Mouse (Mus musculus) ZHBTc4 (cell line): ENCODE data around the gene Pcca.

Source experiments
- DNase-seq: peaks from one replicate; pipeline ENCODE4 v3.0.0-alpha.2; 2011; ENCODE audit warnings: low read depth, low spot score

Gene Pcca

DNA sequence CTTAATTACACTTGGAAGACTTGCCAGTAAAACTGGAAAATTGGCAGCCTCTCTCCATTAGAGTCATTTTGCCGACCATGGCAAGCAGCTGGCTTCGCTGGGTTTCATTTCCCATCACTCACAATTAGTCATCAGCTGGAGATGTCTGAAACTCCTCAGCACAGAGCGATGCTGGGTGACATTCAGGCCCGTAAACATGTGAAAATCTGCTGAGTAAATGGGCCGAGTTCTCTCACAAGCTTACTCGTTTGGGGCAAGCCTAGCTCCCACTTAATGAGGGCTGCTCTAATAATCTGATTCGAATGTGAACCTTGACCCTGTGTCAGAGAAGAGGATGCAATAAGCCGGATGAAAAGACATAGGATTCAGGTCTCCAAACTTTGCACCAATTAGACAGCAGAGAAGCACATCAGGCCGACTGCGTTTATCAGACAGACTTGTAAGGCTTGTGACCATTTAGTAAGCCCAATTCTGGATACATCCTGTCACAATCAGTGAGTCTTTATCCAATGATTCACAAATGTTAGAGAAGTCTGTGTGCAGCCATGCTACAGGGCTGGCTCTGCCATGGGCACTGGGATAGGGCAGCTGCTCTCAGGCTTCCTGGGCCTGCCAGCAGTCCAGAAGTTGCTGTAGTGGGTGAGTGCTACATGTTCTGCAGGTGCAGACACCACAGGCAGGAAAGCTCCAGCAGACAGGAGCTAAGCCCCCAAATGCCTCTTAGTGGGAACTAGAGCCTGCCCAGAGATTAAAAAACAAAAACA is 349.9 kb downstream of the Pcca start:
- no peak for DNase-seq

DNA sequence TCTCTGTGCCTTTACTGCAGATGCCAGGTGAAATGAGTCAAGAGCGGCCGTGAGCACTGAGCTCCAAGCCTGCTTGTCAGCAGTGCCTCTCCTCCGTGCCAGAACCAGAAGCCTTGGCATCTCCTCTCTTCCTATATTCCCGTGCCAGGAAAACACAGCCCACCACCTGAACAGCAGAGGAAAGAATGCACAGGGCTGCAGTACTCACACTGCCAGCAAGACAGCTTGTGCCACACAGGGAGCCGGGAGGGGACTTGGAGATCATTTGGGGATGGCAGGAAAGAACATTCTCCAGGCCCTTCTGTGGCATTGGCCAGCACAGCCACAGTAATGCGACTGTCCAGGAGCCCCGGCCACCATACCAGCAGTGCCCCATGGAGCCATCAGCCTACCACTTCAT is 351.8 kb downstream of the Pcca start:
- no peak for DNase-seq

DNA sequence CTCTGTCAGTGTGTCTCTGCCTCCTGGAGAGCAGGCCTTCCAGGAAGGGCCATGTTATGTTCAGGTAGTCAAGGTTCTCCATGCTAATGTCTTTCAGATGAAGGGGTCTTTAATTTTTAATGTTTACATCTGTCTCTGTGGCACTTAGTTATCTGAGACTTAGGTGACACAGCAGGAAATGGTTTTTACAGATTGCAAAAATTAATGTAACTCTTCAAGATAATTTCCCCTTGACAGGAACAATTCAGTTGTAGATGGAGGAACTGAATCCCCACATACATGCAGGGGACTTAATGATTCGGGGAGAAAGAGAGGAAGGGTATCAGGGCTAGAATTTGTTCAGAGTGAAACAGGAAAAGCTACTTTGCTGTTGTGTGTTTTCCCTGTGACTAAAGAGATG is 353.2 kb downstream of the Pcca start:
- no peak for DNase-seq

DNA sequence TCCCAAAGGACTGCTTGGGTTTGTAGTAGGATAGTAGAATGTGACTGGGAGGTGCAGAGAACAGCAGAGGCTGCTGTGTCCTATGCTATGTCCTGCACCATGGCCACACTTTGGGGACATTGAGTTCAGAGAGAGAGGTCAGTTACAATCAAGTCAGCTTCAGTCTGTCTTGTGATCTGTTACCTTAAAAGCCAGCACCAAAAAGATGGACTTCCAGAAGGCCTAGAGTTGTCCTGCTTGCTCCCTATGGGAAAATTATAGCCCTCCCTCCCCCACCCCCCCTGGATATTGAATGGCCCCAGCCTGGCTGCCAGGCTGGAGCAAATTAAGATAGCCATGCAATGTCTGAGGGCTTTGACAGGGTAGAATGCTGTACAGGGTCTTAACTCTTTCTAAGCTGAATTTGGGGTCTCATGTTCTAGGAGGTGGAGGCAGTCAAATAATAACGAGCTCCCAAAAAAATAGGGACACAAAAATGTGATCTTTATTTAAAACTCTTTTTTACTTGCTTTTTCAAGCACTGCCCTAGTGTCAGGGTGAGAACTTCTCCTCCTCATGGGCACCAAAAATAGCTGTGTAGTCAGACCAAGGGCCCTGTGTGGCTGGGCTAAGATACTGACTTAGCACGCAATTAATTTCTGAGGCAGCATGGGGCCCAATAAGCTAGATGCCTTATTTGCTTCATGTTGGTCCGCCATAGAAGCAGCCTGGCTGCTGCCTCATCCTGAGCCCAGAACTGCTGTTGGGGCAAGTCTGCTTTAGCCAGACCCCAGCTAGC is 353.8 kb downstream of the Pcca start:
- no peak for DNase-seq

DNA sequence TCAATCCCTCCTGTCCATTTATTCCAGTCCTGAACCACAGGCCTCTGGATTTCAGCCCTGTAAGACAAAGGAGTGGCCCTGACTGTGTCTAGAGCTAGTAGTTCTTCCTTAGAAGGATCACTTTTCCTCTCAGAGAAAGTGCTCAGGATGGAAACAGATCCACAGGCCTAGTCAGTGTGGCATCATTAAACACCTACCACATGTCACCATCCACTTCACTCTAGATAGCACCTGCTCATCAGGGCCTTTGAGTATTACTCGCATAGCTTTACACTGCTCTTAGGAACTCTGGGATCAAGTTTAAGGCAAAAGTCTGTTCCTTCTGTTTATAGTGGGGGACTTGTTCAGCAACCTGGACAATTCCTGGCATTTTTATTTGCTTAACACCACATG is 354.4 kb downstream of the Pcca start:
- no peak for DNase-seq

DNA sequence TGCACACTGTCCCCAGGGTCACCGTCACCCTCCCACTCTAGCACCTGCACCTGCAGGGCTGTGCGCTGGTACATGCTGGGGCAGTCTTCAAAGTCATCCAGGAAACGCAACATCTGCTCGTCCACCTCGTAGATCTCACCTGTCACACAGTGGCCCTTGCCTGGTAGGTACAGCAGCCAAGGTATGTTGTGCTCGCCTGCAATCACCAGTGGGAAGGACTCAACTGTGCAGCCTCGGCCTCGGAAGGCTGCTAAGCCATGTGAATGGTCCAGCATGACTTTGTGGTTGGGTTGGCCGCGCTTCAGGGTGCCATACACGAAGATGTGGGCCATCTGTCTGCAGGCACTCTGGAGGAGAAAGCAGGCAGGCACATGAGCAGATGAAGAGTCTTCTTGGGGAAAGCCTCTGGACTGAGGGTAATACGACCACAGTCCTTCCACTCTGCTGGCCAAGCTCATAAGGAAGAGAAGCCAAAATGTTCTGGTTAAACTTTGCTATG is 357.4 kb downstream of the Pcca start:
- no peak for DNase-seq

DNA sequence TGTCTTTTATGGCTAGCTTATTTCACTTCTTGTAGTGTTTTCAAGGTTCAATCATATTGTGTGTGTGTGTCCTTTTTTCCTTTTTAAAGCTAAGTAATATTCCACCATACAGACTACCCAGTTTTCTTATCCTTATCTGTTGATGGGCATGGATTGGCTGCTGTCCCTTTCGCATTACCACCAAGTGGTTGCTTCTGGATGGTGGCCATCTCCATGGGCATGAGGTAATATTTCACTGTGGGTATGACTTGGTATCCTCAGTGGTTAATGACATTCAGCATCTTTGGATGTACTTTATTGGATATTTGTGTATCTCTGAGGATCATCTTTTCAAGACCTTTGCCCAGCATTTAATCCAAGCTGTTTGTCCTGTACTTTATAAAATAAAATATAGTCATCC is 362.0 kb downstream of the Pcca start:
- no peak for DNase-seq

DNA sequence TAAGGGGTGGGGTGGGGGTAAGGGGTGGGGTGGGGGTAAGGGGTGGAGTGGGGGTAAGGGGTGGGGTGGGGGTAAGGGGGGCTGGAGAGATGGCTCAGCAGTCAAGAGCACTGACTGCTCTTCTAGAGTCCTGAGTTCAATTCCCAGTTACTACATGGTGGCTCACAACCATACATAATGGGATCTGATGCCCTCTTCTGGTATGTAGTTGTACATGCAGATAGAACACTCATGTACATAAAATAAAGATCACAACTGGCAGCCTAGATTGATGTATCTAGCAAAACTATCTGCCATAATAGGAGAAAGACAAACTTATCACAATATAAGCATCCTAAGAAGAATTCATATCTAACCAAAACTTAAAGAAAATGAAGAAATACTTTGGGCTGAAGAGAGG is 364.4 kb downstream of the Pcca start:
- peak; percentile 14 for DNase-seq

DNA sequence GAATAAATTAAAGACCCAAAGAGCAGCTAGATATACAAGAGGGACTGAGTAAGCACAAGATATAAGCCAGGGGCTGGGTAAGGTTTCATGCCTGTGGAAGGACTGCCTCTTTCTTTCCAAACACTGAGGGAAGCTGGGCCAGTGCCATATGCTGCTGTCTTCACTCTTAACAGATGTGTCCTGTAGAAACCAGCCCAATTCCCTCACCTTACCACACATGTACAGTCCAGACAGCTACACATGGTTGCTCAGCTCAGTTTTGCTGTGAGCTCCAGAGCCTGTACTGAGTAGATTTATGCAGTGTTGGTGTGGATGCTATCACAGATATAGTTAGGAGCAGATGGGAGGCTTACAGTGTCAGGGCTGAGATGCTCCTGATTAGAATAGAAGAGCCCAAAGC is 366.6 kb downstream of the Pcca start:
- no peak for DNase-seq

DNA sequence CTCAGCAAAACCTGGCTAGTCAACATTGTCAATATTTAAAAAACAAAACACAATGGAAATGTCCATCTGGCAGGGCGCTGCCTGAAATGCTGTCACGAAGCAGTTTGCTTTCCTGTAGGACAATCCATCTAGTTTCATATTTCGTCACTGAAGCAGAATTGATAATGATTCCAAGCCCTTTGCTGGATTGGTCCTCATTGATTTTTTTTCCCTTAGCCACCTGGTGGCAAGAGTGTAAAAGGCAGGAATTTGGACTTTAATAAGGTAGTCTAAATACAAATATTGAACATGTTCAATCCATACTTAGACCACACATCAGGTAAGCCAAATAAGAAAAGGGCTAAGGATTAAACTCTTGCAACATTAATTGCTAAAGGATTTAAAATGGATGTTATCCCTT is 367.1 kb downstream of the Pcca start:
- DNase-seq: no peak

DNA sequence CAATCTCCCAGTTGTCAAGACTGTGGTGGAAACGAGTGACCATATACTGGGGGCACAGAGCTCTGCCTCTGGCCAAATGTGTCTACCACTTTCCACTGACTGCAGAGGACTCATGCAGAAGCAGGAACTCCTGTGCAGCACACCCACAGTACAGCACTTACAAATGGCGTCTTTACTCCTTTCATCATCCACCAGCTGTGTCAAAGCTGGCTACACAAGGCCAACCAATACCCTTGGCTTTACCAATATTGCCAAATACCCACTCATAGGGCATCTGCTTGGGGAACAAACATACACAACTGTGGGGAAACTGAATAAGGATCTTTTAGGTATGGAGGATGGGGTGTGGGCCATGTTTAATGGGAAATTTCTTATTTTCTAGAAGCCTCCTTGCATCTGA is 367.6 kb downstream of the Pcca start:
- DNase-seq: no peak

DNA sequence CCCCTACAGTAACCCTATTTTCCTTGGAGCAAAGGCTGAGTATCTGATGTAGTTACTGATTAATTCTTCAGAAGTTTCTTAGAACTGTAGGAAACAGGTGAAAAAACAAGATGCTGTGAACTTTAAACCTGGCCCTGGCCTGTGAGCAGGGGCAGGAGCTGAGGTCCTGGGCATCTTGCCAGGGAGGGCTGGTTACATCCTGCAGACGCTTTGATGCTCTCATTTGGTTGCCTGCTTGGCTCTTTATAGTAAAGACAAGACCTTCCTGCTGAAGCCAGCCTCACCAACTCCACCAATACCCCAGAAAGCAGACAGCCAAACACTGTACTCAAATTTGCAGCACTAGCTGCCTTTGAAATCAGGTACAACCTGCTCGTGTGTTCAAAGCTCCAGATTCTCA is 368.0 kb downstream of the Pcca start:
- no peak for DNase-seq

DNA sequence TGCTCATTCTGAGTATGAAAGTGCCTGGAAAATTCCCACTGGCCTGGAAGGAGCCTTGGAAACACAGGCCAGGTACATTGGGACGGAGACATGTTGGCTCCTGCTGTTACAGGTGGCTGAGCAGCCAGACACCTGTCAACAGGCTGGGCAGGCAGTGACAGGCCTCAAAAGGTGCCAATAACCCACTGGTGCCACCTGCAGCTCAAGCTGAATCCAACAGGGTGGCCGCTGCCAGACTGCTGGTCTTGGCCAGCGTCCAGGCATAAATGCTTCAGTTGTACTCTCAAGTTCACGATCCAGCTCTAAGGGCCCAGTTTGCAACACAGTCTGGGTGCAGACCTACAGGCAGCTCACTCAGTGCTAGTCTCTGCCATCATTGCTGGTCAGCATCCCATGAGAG is 368.8 kb downstream of the Pcca start:
- DNase-seq: no peak

DNA sequence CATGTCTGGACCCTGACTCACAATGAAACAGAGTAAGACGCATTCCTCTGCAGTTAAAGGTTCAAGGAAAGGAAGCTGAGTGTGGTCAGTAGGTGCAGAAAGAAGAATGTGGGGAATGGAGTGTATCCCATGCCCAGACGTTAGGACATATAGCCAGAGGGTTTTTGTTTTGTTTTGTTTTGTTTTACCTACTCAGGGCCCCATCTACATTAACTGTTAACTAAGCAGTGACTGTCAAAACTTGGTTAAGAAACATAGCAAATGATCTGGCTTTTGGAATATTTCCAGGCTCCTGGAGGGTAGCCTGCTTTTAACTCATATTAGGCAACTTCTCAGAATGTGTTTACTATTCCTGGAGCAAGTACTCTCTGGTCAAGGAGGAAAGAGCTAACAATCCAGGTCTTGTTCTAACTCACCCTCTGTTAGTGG is 369.8 kb downstream of the Pcca start:
- DNase-seq: no peak

DNA sequence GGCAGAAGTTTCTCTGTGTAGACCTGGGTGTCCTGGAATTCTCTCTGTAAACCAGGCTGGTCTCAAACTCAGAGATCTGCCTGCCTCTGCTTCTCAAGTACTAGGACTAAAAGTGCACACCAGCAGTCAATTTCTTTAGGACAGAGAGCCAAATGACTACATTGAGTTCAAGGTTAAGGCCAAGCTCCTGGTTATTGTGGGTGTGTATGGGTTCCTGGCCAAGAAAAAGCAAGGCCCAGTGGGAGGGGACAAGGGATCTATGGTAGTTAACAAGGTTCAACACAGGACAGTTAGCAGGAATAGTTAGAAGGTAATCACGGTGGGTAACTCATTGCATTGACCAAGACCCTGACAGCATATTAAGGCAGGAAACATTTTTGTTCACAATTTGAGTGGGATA is 370.9 kb downstream of the Pcca start:
- DNase-seq: no peak

DNA sequence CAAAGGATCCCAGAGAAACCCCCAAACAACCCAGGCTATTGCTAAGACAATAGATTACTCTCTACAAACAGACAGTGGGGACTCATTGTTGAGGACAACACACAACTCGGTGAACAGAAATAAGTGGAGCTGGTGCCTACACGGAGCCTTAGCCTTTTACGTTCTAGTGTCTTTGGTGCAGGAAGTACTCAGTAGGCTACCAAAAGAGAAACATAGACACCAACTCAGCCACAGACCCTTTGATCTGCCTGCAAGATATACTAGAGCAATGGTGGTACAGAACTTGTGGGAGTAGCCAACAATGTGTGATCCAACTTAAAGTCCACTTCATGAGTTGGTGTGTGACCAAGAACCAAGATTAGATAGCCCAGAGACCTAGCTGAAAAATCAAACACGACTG is 374.0 kb downstream of the Pcca start:
- DNase-seq: no peak

DNA sequence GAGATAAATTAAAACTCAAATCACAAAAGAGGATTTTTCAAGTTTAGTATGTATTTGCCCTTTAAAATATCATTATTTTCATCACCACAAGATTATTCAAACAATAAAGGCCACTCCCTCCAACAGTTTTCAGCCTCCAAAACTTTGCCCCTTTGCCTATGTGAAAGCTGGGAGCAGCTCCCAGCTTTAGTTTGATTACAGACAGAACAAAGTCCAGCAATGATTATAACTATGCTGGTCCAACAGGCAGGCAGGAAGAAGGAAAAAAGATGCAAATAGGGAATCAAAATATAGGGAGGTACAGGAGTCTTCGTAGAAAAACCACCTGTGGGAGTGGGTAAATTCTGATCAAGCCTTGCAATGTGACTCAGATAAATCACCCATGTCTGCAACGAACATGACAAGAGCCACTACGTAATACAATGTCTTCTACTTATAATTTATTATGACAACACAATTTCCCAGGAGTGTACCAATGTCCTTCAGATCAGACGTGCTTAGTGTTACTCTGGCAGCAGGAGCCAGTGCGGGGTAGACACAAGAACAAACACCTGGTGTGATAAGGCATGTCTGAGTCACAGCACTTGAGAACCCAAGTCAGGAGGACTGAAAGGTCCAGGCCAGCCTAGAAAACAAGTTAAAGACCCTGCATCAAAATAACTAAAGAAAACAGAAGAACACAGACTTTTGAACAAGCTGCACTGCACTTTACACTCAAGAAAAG is 375.4 kb downstream of the Pcca start:
- DNase-seq: no peak

DNA sequence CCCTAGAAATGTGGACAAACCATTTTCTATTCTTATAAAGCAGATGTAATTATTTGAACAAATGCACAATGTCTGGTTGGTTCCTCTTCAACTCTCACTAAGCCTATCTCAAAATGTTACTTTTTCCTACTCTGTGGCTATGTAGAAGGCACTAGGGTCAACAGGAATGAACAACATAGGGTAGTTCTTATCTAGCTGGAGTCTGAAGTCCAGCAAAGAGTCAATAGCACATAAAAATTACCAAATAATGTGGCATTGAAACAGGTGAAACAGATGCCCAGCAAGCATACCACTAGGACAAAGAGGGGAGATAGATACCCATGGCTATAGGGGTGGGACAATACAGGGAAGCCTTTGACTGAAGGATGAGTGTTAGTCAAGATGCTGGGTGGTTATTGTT is 377.1 kb downstream of the Pcca start:
- no peak for DNase-seq

DNA sequence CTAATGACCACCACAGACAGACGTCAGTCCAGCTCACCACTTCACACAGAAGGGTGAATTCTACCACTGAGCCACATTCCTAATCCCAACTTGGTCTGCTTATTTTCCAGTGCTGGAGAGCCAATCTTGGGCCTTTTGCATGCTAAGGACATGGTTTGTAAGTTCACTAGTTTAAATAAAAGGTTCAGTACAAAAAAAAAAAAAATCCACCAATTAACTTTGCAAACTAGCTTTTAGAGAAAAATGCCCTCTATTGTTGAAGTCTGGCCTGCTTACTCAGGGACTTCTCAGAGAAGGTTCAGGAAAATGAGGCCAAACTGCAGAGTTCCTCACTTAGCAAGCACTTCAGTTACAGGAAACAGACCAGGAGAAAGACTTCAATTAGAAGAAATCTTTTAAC is 378.0 kb downstream of the Pcca start:
- no peak for DNase-seq

DNA sequence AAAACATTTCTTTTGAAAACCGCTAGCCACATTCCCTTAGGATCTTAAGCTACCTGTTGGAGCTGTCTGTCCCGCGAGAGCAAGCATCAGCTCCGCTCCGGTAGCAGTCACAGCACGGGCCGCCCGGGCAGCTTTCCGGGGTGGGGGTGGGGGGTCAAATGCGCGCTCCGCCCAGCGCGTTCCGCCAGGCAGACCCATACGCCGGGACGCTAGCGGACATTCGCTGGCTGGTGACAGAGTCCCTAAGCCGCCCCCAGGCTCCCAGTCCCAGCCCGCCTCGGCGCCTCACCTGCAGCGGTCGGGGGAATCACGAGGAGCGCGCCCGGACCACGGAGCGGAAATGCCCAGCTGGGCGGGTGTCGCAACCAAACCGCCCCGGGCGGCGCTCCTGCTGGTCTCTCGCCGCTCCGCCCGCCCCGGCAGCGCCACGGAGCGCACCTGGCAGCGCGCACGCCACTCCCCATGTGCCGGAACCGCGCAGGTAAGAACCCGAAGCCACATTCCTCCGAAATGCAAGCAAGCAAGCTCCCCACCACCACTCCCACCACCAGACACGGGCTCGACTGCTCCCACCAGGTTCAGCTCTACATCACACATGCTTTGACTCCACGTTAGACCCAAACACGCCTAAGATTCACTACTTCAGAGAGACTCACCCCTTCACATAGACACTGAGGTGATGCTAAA is 378.8 kb downstream of the Pcca start:
- peak; percentile 91 for DNase-seq

DNA sequence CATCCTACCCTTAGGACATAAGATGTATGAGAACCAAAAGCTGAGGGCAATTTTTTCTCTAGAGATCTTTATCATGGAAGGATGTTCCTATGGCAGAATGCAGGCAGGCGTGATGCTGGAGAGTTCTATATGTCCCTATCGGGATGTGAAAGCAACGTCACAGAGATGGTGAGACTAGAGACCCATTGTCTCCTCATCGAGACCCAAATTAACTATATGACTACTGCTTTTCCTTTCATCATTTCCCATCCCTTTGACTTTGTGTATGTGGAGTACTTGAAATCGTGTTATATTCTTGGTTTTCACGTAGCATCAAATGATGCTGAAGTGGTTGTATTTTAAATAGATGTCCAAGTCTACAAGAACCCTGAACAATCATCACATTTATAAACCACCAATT is 379.5 kb downstream of the Pcca start, which contains the start of gene Ggact:
Gene Ggact (minus strand): TSS at position 101 of the 400 bp plus-strand sequence.
- DNase-seq: no peak

DNA sequence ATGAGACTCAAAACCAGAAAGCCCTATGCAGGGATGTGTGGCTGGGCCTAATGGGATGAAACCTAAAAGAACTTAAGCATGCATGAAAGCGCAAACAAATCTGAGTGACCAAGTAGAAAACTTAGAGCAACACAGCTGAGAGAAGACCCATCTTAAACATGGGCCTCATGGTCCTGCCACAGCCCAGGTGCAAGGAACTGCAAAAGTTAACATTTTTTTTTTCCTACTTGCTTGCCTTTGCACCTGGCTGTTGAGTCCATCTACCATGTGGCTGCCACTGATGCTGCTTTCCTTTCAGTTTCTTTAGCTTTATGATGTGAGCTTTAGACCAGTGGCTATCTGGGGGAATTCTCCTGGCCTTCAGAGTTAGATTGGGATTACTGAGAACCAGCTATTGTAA is 383.6 kb downstream of the Pcca start:
- DNase-seq: no peak
